Mouse (Mus musculus) c-Kit-positive CD71-positive TER-119-positive erythroid progenitor cells, embryonic 14.5 days (primary cell): ENCODE measurements around the gene Ppp1r13l.

Experiments used
- DNase-seq: peaks from one replicate; pipeline ENCODE4 v3.0.0-alpha.2; 2013; ENCODE audit warnings: low spot score

The Ppp1r13l gene

DNA sequence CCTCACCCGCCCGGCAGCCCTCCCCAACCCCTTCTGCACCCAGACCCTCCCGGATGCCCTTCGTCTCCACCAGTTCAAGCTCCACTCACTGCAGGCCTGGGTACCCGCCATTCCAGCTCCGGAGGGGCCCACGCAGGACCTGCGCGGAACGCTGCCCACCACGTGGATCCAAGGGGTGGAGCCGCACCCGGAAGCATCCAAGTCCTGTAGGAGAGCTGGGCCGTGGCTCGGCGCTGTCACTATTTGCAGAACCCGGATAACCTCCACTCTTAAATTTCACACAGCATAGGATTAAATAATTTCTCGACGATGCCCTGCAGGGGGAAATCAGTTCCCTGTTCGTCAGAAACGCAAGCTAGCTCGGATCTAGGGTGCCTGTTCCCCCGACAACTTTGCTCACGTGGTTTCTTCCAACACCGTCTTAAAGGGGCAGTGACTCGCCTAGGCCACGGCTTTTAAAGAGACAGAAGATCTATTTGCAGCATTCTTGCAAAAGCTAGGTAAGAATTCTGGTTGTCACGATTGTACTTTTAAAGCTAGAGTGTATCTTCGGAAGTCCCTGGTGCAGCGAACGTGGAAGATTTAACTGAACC is at the start of gene Ppp1r13l, which contains the start of gene Cd3eap:
Gene Ppp1r13l, plus strand, starts transcription at position 451 of the 593 bp plus-strand sequence.
Gene Cd3eap, minus strand, starts transcription at position 185 of the 593 bp plus-strand sequence.
- DNase-seq = peak; percentile 88

DNA sequence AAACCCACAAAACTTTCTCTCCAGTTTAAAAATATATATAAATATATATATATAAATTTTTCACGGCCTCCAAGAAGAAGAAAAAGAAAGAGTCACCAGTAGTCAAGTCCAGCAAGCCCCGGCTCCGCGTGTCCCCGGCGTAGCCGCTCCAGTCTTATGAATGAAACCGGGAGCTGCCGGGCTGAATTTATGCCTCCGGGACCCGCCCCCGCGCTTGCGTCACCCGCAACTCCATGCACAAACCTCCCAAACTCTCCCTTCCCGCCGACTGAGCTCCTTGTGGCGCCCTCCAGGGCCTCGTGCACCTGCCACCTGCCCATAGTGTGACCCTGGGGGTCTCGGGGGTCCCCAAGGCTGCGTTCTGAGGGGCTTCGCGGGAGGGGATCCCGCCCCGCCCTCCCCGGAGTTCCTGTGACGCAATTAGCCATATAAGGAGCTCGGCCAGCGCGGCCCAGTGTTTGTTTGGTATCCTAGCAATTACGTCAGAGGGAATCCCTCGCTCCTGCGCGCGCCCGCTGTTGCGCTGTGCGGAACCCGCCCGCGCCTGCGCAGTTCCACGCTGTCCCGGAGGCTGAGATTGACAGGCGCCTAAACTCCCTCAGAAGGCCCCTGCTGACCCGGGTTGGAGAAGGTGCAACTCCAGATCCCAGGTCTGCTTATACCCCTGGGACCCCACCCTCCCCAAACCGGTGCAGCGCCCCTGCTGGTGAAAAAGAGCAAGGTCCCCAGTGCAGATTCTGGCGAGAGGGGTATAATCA is 49.5 kb upstream of the Ppp1r13l start, which contains the start of gene Fosb:
Gene Fosb, minus strand, starts transcription at position 168 of the 758 bp plus-strand sequence.
- peak; percentile 93 for DNase-seq

DNA sequence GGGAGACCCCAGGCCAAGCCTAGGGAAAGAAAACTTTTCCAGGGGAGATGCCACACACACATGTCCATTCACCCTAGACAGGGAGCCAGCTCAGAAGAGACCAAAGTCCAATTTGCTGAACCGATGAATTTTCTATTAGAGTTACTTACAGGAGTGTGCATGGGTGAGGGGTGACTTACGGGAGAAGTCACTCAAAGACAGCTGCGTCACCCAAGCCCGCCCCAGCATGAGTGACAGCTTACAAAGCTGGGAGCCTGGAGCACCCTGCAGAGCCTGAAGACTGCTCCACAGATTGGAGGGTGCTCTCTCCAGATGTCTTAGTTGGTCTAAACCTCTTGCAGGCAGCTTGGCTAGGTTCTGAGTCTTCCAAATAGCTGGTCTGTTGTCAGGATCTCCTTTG is 47.6 kb upstream of the Ppp1r13l start:
- DNase-seq = no peak

DNA sequence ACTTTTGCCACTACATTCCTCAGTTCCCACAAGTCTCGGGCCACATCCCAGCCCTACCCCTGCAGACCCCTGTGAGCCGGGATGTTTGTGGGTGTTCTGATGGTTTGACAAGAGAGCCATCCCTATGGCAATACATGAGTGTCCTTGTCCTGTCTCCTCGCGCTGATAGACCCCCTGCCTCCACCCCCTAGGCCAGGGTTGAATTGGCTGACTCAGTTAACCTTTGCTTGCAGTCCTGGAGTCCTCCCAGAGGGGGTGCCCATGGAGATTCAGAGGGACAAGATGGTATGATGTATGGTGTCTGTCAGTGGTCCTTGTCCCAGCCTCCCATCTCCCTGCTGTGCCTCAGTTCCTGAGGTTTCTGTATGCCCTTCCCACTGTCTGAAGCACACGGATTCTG is 45.5 kb upstream of the Ppp1r13l start:
- no peak for DNase-seq

DNA sequence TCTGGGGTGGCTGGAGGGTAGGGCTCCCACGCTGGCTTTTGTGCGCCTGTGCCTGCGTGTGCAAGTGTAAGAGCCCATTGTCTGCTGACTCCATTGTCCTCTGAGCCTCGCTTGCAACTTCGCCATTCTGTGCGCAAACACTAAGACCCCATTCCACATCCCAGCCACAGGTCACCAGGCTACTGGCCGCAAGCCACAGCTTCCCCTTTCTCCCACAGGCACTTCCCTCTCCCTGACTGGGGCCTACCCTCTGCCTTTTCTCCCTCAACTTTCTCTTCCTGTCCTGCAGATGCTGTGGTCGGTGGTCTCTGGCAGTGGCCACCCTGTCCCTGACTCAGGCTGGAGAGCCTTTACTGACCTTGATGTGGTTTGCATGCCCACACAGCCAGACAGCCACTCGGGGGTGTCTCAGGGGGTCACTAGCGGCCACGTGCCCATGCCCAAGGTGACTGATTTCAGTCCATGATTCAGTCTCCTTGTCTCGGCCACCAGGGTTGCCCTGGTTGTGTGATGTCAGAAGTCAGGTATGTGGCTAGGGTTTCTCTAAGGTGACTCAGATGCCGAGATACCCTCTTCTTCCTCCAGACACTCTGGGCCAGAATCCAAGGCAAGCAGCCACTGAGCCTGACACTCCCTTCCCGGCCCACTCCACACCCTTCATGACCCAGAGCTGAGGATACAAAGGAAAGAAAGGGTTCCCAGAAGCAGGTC is 42.9 kb upstream of the Ppp1r13l start:
- no peak for DNase-seq

DNA sequence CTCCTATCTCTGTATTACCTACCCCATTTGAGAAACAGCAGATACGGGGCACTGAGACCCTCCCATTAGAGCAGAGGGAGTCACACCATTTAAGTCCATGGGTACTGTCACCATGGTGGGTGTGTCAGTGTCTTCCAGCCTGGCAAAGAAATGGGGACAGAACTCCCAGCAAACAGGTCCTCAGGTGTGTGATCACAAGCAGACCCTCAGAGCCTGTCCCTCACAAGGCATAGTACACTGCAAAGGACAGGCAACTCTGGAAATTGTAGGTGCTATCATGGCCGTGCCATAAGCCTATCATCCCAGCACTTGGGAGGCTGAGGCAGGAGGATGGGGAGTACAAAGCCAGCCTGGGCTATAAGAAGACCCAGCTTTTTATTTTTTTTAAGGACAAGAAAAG is 41.3 kb upstream of the Ppp1r13l start:
- DNase-seq = no peak

DNA sequence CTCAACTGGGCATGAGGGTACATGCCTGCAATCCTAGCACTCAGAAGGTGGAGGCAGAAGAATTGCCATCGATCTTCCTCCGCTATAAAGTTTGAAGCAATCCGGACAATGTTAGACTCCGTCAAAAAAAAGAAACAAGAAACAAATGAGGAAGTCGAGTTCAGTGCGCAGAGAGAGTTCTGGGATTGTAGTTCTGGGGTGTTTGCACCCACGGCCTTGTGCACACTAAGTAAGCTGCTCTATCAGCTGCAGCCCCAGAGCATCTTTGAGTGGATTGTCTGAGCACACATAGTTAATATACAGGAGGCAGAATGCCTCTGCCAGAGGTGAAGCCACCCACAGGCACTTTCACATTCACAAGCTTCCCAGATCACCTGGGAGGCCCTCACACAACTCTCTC is 40.9 kb upstream of the Ppp1r13l start:
- no peak for DNase-seq

DNA sequence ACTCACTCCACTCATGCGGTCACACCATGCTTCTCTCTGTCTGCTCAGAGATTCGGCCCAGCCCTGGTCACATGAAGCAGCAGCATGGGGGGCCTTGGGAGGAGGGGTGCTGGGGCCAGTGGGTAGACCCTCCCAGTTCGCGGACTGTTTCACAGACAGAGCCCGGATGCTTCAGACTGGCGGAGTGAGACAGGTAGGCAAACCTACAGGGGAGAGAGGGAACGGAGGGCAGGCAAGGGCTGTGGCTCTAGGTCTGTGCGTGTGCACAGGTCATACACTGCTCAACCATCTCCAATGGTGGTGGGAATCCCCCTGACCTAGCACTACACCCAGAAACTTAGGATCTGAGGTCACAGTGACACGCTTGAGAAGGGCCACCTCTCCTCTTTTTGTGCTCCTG is 40.1 kb upstream of the Ppp1r13l start:
- DNase-seq = no peak

DNA sequence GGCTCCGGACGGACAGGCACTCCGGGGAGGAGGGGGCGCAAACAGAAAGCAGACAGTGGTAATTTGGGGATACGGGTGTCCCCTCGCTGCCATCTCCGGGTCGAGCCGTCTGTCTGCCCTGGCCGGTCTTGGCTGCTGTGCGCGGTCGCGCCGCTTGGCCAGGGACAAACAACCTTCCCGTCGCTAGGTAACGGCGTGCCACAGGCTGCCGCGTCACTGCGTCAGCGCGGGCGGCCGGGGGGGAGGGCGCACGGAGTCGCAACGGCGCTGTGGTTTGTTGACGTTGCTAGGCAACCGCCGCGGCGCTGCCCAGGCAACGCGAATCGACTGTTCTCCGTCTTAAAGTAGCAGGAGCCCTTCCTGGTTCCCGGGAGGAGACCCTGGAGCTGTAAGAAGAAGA is 39.6 kb upstream of the Ppp1r13l start:
- peak; percentile 87 for DNase-seq

DNA sequence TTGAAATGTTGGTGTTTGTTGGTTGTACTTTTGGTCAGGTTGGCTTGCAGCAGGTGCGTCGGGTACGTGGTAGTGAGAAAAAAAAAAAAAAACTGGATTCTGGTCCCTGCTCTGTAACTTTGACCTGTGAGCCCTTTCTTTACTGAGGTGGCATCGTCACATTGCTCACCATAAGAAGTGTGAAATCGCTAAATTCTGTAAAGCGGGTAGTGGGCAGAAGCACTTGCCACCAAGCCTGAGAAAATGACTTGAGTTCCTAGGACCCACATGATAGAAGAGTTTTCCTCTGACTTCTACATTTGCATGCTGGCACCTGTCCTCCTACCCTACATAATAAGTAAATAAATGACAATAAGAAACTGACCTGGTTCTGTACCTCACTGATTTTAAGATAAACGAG is 38.9 kb upstream of the Ppp1r13l start:
- no peak for DNase-seq

DNA sequence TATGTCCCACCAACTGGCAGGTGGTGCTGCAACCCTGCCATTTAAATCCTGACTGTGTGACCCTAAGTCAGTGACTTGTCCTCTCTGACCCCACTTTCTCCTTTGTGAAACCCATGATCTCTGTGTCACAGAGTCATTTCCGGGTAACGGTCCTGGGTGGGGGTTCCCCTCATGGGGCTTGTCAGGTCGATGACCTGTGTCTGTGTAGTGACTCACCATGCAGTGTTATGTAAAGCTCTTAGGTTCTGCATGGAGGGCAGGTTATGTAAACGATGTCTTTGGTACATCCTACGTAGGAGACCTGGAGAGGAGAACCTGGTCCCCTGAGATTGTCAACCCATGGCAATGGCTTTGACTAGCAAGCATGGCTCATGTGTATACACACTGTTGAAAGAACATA is 38.1 kb upstream of the Ppp1r13l start:
- DNase-seq = no peak

DNA sequence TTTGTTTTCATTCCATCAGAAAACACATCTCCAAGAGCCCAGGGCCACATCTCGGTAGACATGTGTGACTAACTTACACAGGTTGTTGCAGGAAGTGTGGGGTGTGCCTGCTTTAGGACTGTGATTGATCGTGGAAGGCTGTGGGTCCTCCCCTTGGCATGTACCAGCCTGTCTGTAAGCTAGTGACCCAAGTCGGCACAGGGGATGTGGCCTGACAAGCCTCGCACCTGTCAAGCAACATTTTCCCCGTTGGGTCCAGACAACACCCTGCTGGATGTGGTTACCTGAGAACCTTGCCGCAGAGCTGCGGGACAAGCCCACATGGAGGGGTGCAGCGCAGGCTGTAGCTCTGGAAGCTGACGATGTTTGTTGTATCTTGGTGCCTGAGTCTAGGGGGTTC is 37.1 kb upstream of the Ppp1r13l start:
- no peak for DNase-seq

DNA sequence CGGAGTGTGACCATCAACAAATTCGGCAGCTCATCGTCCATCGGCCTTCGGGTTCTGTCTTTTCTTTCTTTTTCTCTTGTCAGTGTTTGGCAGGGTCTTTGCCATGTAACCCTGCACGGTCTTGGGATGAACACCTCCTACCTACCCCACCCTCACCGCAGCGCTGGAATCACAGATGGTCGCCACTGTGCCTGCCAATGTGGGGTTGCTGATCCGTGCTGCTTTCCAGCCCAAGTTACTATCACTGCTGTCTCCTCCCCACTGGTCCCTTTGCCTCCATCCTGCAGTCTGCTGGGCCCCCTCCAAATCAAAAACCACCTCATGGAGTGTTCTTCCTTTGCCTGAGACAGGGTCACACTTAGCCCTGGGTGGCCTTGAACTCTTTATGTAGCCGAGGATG is 35.3 kb upstream of the Ppp1r13l start:
- no peak for DNase-seq

DNA sequence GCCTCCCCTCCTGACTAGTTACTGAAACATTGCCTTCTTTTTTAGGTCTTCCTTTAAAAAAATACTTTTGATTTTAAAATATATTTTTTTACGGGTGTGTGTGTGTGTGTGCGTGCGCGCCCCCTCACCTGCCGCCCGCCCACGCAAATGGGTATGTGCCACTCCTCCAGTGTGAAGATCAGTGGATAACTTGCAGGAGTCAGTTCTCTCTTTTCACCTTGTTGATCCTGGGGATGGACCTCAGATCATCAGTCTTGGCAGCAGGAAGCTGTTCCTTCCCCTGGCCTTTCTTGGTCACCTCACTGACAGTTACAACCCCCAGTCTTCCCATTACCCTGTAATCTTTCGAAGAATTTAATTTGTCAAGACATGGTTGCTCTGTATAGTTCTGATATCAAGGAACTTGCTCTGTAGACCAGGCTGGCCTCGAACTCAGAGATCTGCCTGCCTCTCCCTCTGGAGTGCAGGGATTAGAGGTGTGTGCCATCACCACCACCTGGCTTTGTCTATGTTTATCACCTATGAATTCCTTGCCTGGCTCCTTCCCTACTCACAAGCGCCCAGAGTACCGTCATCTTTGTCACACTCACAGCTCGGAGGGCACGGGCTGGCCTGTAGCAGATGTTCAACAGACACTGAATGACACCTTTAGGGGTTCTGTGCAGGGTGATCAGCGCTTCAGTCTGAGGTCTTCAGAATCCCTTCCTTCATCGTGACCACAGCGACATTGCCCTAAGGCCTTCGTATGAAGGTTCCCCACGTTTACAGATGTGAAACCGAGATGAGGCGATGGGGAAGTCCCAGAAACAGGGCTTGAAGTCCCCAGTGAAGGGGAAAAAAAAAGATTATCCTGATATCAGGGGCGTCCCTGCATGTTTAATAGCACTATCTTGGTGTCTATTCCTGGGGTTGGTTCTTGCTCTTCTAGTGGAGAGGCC is 34.0 kb upstream of the Ppp1r13l start:
- DNase-seq = no peak

DNA sequence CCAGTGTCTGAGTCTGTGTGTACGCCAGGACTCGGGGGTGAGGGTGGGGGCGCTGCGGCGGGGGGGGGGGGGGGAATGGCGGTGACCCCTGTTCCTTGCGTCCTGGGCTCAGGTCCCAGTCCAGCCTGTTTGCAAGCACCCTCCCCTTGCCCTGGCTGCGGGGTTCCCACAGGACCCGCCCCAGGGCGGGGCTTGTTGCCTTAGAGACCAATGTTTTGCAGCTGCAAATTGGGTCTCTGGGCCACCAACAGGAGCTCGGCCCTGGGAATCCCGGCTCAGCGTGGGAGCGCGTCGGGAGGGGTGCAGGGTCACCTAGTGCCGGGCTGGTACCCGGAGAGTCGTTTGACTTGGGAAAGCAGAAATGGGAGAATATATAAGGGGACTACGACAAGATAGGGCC is 33.2 kb upstream of the Ppp1r13l start:
- peak; percentile 78 for DNase-seq

DNA sequence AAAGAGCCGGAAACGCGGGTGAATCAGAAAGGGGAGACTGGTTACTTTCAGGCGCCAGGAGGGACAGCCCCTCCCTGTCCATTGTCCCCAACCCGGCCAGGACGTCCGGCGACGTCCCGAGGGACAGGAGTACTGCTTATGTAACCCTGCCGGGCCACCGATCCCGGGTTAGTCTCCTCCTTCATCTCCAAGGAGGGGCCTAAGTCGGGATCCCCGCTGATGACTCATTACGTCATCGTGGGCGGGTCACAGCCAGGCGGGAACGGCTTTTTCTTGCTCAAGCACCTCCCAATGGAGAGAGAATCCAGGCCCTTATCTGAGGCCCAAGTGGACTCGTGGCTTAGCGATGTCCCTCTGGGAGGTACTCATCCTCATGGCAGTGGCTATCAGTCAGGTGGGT is 32.4 kb upstream of the Ppp1r13l start:
- peak; percentile 90 for DNase-seq

DNA sequence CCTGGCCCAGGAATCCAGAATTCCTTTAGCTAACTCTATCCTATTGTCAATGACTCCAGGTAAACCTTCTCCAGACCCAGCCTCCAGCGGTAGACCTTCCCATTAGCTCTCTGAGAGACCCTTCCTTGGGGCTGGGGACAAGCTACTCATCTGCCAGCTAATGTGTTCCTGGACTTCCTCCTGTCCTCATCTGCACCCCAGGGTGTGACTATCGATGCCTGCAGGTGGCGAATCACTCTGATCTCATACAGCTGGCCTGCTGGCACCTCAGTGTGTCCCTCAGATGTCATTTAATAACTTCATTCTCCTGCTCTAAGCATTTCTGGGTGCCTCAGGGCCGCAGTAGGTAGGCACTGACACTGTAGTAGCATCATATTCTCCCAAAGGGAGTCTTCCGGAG is 31.8 kb upstream of the Ppp1r13l start:
- DNase-seq = no peak

DNA sequence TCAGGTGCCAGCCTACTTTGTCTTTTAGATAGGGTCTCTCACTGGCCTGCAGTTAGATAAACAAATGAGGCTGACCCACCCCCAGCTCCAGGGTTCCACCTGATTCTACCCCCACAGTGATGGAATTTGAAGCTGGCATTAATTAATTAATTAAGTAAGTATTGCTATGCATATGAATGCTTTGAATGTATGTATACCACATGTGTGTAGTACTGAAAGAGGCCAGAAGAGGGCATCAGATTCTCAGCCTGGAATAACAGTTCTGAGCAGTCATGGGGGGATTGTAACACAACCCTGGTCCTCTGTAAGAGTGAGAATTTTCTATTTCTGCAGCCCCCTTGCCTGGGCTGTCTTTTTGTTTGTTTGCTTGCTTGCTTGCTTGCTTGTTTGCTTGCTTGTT is 31.1 kb upstream of the Ppp1r13l start:
- no peak for DNase-seq

DNA sequence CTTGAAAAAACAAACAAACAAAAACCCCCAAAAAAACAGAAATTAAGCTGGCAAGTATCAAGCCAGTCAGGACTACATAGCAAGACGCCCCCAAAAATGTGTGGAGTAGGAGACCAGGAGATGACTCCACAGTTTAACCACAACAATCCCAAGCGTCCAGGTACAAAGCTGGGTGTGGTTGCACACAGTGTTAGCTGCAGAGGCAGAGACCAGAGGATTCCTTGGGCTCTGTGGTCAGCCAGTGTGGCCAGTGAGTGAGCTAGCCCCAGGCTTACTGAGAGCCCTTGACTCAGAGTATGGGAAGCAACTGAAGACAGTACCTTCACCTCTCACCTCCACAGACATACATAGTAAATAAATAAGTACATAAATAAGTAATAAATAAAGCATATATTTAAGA is 27.6 kb upstream of the Ppp1r13l start:
- DNase-seq = no peak

DNA sequence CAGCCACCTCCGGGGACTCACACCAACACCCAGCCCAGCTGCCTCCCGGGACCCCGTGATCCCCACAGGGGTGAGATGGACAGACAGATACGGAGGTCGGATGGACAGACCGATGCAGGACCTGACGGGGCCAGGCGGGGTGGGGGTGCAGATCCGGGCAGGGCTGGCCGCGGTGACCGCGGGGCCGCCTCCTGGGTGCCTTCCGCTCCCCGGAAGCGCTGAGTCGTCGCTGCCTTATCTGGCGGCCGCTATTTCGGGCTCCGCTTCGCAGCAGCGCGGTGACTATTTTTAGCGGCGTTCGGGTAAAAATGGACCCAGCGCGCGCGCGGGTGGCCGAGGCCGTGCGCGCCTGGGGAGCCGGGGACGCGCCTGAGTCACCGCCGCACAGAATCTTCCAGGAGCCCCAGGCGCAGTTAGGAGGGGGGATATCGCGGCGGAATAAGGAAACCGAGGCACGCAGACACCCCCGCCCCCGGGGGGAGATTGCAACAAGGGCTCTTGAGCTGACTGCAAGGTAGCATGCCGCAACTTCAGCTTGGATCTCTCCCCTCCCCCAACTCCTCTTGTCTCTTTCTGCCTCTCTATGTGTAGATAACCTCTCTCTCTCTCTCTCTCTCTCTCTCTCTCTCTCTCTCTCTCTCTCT is 26.7 kb upstream of the Ppp1r13l start:
- DNase-seq = no peak

DNA sequence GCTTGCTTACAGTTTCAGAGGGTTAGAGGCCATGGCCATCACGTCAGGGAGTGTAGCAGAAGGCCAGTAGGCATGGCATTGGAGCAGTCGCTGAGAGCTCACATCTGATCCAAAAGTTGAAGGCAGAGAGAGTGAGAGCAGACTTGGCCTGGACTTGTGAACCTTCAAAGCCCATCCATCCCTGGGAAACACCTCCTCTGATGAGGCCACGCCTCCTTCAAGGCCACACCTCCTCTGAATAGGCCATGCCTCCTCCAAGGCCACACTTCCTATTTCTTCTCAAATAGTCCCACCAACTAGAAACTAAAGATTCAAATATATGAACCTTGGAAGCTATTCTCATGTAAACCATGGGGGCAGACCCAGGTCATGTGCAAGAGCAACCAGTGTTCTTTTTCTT is 24.0 kb upstream of the Ppp1r13l start:
- no peak for DNase-seq

DNA sequence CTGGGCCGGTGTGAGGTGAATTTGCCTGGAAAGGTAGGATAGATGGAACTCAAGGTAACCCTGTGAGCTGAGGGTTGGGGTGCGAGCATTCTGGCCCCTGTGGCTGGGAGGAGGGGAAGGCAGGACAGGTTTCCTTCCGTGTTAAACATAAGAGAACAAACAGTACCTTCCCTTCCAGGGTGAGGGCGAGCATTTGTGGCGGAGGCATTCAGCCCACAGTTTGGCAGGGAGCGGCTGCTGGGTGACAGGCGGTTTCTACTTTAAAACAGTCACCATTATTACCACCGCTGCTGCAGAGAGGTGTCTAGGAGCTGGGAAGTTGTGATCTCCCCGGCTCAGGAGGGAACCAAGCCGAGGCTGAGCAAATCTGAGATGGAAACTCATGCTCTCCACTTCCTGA is 22.4 kb upstream of the Ppp1r13l start:
- no peak for DNase-seq
